ENCODE assay signal across 16 mouse cellular contexts in the genomic region with DNA sequence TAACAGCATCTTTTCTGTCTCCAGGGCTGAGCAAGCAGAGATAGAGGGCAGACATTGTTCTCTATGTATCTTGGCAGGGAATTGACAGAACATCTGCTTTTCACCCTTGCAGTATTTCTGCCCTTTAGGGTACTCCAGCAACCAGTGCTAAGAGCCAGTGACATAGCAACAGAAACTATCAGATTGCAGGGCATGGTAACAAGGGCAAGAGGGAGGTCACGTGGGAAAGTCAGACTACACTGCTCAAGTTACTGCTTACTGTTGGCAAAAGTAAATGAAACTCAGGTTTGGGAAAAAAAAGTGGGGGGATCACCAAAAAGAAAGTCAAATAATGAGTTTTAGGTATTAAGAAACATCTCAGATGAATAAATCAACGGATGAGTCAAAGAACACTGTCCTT. TPM values are rescaled to one million over a fixed set of nuclear protein-coding genes. Genes with fewer than 3 reads are reported as not detected.
DNase-seq lines count a peak whose midpoint lies in the region; ATAC-seq and TF ChIP-seq lines count a peak whose summit lies in the region.
"Had no signal": no experiment of that assay in that cellular context is flagged by ENCODE, and none has a peak within 500 bp of the region (broad histone marks: within the 10 kb centered on the region; RNA-seq: fewer than 3 reads in every experiment).

No protein-coding gene starts in this region.

- intact Hi-C loops in heart, postnatal 36 days (cut with DNase I), result no loop called here

- ATAC-seq in midbrain, postnatal 0 days (ENCODE audit: low FRiP score), result no peak
- no peak for ATAC-seq in midbrain, embryonic 14.5 days (ENCODE audit: low FRiP score, low TSS enrichment)
- no peak for ATAC-seq in intestine, embryonic 16.5 days
- ATAC-seq: lung, postnatal 0 days had no signal

- 70% methylated on average over 2 of the region's 2 CpGs for WGBS in midbrain, postnatal 0 days
- 70% methylated on average over 2 of the region's 2 CpGs for WGBS in midbrain, embryonic 14.5 days
- WGBS in intestine, embryonic 16.5 days, result 64% methylated on average over 2 of the region's 2 CpGs

- no peak overlapping the region for H3K27ac ChIP-seq in midbrain, postnatal 0 days (ENCODE audit: low read depth, low read length)
- no peak overlapping the region for H3K27ac ChIP-seq in midbrain, embryonic 14.5 days (replicated peaks; ENCODE audit: low read depth, low read length)
- no peak overlapping the region for H3K27ac ChIP-seq in intestine, embryonic 16.5 days (ENCODE audit: low read length)
- H3K27ac ChIP-seq: hindbrain, embryonic 12.5 days; left cerebral cortex, adult 2 months; neural tube, embryonic 12.5 days had no signal

- no peaks in the 10 kb centered on the region for H3K36me3 ChIP-seq in midbrain, postnatal 0 days (ENCODE audit: insufficient read depth, low read length)
- no peaks in the 10 kb centered on the region for H3K36me3 ChIP-seq in midbrain, embryonic 14.5 days (ENCODE audit: control insufficient read depth, insufficient read depth, low read length)
- H3K36me3 ChIP-seq in myocyte (ENCODE audit: control insufficient read depth, insufficient read depth), result no peaks in the 10 kb centered on the region
- no peaks in the 10 kb centered on the region for H3K36me3 ChIP-seq in intestine, embryonic 16.5 days (ENCODE audit: control insufficient read depth, insufficient read depth, low read length)
- H3K36me3 ChIP-seq: hindbrain, embryonic 12.5 days; neural tube, embryonic 12.5 days had no signal

- TF ChIP-seq POLR2A in myocyte (IDR thresholded peaks at IDR 0.05; ENCODE audit: insufficient read length, low read depth), result no peak

- no peaks in the 10 kb centered on the region for H3K9me3 ChIP-seq in midbrain, postnatal 0 days (ENCODE audit: low read length)
- no peaks in the 10 kb centered on the region for H3K9me3 ChIP-seq in midbrain, embryonic 14.5 days (ENCODE audit: control insufficient read depth, low read length)
- H3K9me3 ChIP-seq in intestine, embryonic 16.5 days (ENCODE audit: control insufficient read depth, low read length), result no peaks in the 10 kb centered on the region
- H3K9me3 ChIP-seq: hindbrain, embryonic 12.5 days; neural tube, embryonic 12.5 days had no signal

- H3K4me1 ChIP-seq in midbrain, postnatal 0 days (ENCODE audit: insufficient read depth, low read length), result no peaks in the 10 kb centered on the region
- H3K4me1 ChIP-seq in midbrain, embryonic 14.5 days (ENCODE audit: control insufficient read depth, insufficient read depth, low read length), result no peaks in the 10 kb centered on the region
- no peaks in the 10 kb centered on the region for H3K4me1 ChIP-seq in intestine, embryonic 16.5 days (ENCODE audit: control insufficient read depth, insufficient read depth, low read length)
- H3K4me1 ChIP-seq: hindbrain, embryonic 12.5 days; neural tube, embryonic 12.5 days had no signal

- H3K9ac ChIP-seq in midbrain, postnatal 0 days (replicated peaks; ENCODE audit: low read length, poor library complexity, severe bottlenecking), result no peak overlapping the region
- H3K9ac ChIP-seq in midbrain, embryonic 14.5 days (replicated peaks; ENCODE audit: low read length), result no peak overlapping the region
- no peak overlapping the region for H3K9ac ChIP-seq in intestine, embryonic 16.5 days (ENCODE audit: low read depth, low read length)
- H3K9ac ChIP-seq: hindbrain, embryonic 12.5 days; neural tube, embryonic 12.5 days had no signal

- H3K4me3 ChIP-seq in midbrain, postnatal 0 days (ENCODE audit: low read depth, low read length), result no peak overlapping the region
- no peak overlapping the region for H3K4me3 ChIP-seq in midbrain, embryonic 14.5 days (replicated peaks; ENCODE audit: low read depth, low read length)
- no peak overlapping the region for H3K4me3 ChIP-seq in myocyte
- no peak overlapping the region for H3K4me3 ChIP-seq in intestine, embryonic 16.5 days (ENCODE audit: low read length)
- H3K4me3 ChIP-seq: hindbrain, embryonic 12.5 days; left cerebral cortex, adult 2 months; neural tube, embryonic 12.5 days had no signal

- no peaks in the 10 kb centered on the region for H3K27me3 ChIP-seq in midbrain, postnatal 0 days (ENCODE audit: insufficient read depth, low read length)
- no peaks in the 10 kb centered on the region for H3K27me3 ChIP-seq in midbrain, embryonic 14.5 days (ENCODE audit: control insufficient read depth, insufficient read depth, low read length)
- no peaks in the 10 kb centered on the region for H3K27me3 ChIP-seq in myocyte (ENCODE audit: control insufficient read depth, insufficient read depth, insufficient read length)
- H3K27me3 ChIP-seq in intestine, embryonic 16.5 days (replicated peaks; ENCODE audit: control insufficient read depth, insufficient read depth, low read length), result no peaks in the 10 kb centered on the region
- H3K27me3 ChIP-seq: hindbrain, embryonic 12.5 days; neural tube, embryonic 12.5 days had no signal

- H3K4me2 ChIP-seq in midbrain, postnatal 0 days (ENCODE audit: low read depth, low read length, poor library complexity, severe bottlenecking), result no peak overlapping the region
- no peak overlapping the region for H3K4me2 ChIP-seq in midbrain, embryonic 14.5 days (ENCODE audit: low read length)
- peak overlapping the region; percentile 13 for H3K4me2 ChIP-seq in myocyte (ENCODE audit: low read depth)
- no peak overlapping the region for H3K4me2 ChIP-seq in intestine, embryonic 16.5 days (ENCODE audit: low read depth, low read length)
- H3K4me2 ChIP-seq: hindbrain, embryonic 12.5 days; midbrain, embryonic 11.5 days; neural tube, embryonic 12.5 days had no signal

- no peak overlapping the region for H3ac ChIP-seq in myocyte (ENCODE audit: control insufficient read depth, insufficient read length)

- no peak for TF ChIP-seq CTCF in midbrain, postnatal 0 days (IDR thresholded peaks at IDR 0.05)

- no peaks in the 10 kb centered on the region for H3K79me2 ChIP-seq in myocyte (ENCODE audit: control insufficient read depth, insufficient read depth)

- DNase-seq in heart, adult 11 months, result peak; percentile 85
- DNase-seq in heart, postnatal 36 days, result no peak
- DNase-seq in midbrain, postnatal 0 days (ENCODE audit: low spot score), result peak; percentile 4
- no peak for DNase-seq in midbrain, embryonic 14.5 days
- DNase-seq in embryo, embryonic 11 days, result peak; percentile 55
- DNase-seq in thymus, postnatal 14 days, result no peak
- DNase-seq: cerebellum, adult 11 months; kidney, adult 2 months; liver had no signal

TF ChIP-seq in myocyte, 11 proteins besides CTCF, POLR2A, EP300 and RAD21:
- TF ChIP-seq MYOG (IDR thresholded peaks at IDR 0.05; ENCODE audit: control insufficient read depth in 1 of 3, insufficient read depth in 1 of 3, insufficient read length in 2 of 3, low read depth in 2 of 3), result no peak
- peak; percentile 86 for TF ChIP-seq USF1 (IDR thresholded peaks at IDR 0.05; ENCODE audit: low read depth)

RNA-seq across cellular contexts. Expression of gene Zbtb20, which starts 9.9 kb away (rescaled TPM):
- total RNA-seq in heart, postnatal 36 days (2021), result 100 to 1,000 TPM; 196 to 202 TPM
- 25.2 and 31.3 TPM in 2 replicates for total RNA-seq in midbrain, postnatal 0 days (2014; rRNA removed)
- polyA plus RNA-seq in midbrain, postnatal 0 days (2015; fragmentation: Nextera tagmentation; extraction: Ambion mirVana), result 29.4 and 38.0 TPM in 2 replicates
- 63.2 and 80.6 TPM in 2 replicates for polyA plus RNA-seq in midbrain, embryonic 14.5 days (2014; fragmentation: Nextera tagmentation; extraction: Ambion mirVana)
- 5.0 TPM for polyA plus RNA-seq in myocyte (2012; fragmentation: generic; extraction: Trizol)
- 16.1 and 18.4 TPM in 2 replicates for polyA plus RNA-seq in intestine, embryonic 16.5 days (2015; fragmentation: Nextera tagmentation; extraction: Ambion mirVana)

Comparison
In these comparisons a context has a peak if more than half of its experiments do, and no peak if none do; other contexts are left out.
1. DNase-seq: peak in heart, adult 11 months (single experiment), midbrain, postnatal 0 days (single experiment) and embryo, embryonic 11 days (single experiment); none in heart, postnatal 36 days (0 of 2), midbrain, embryonic 14.5 days (single experiment) and thymus, postnatal 14 days (single experiment).